In genomic region chr10:119454668-119455542, GRCm38 (mm10) we compare ENCODE assay signal across 8 mouse cellular contexts. TPM values are rescaled to one million over a fixed set of nuclear protein-coding genes. Genes with fewer than 3 reads are reported as not detected.
DNase-seq lines count a peak whose midpoint lies in the region; ATAC-seq lines count a peak whose summit lies in the region.

No protein-coding gene starts in this region.

- no peaks in the 10 kb centered on the region; the same call in 1 of the 2 replicates for H3K27me3 ChIP-seq in kidney, embryonic 14.5 days (ENCODE audit: control insufficient read depth, insufficient read depth, low read length)
- no peaks in the 10 kb centered on the region for H3K27me3 ChIP-seq in forebrain, embryonic 14.5 days (replicated peaks; ENCODE audit: control insufficient read depth, insufficient read depth, low read length)
- peaks cover 4% of the 10 kb centered on the region for H3K27me3 ChIP-seq in limb, embryonic 13.5 days

- peak overlapping the region; percentile 79 for H3K9ac ChIP-seq in kidney, embryonic 14.5 days (ENCODE audit: low read depth, low read length)
- H3K9ac ChIP-seq in forebrain, embryonic 14.5 days (ENCODE audit: low read length), result peak overlapping the region; percentile 81
- H3K9ac ChIP-seq in limb, embryonic 13.5 days, result peak overlapping the region; percentile 84

- H3K4me1 ChIP-seq in kidney, embryonic 14.5 days (ENCODE audit: control insufficient read depth, insufficient read depth, low read length), result peaks cover 13% of the 10 kb centered on the region; the same call in 1 of the 2 replicates
- peaks cover 11% of the 10 kb centered on the region for H3K4me1 ChIP-seq in forebrain, embryonic 14.5 days (ENCODE audit: control insufficient read depth, insufficient read depth, low read length)
- H3K4me1 ChIP-seq in limb, embryonic 13.5 days, result peaks cover 25% of the 10 kb centered on the region

- DNase-seq in kidney, adult 11 months, result no peak
- peak; percentile 8 to 14 for DNase-seq in adrenal gland, postnatal 36 days
- DNase-seq in forebrain, embryonic 14.5 days (ENCODE audit: low spot score), result peak; percentile 44
- DNase-seq in retina, embryonic 14.5 days (ENCODE audit: low spot score), result peak; percentile 65
- DNase-seq in spleen, postnatal 36 days (ENCODE audit: low spot score in 2 of 2), result no peak
- no peak for DNase-seq in ovary, adult 18-20 months (ENCODE audit: low spot score)

- H3K36me3 ChIP-seq in kidney, embryonic 14.5 days (ENCODE audit: control insufficient read depth, insufficient read depth, low read length), result no peaks in the 10 kb centered on the region
- no peaks in the 10 kb centered on the region for H3K36me3 ChIP-seq in forebrain, embryonic 14.5 days (ENCODE audit: control insufficient read depth, insufficient read depth, low read length)
- H3K36me3 ChIP-seq in limb, embryonic 13.5 days, result no peaks in the 10 kb centered on the region

- peak overlapping the region; percentile 59; the same call in 1 of the 2 replicates for H3K27ac ChIP-seq in kidney, embryonic 14.5 days (ENCODE audit: low read depth, low read length)
- H3K27ac ChIP-seq in forebrain, embryonic 14.5 days (ENCODE audit: low read depth, low read length), result peak overlapping the region; percentile 84; the same call in 1 of the 2 replicates
- H3K27ac ChIP-seq in limb, embryonic 13.5 days, result peak overlapping the region; percentile 75

- no peaks in the 10 kb centered on the region for H3K9me3 ChIP-seq in kidney, embryonic 14.5 days (ENCODE audit: control insufficient read depth, low read length)
- H3K9me3 ChIP-seq in forebrain, embryonic 14.5 days (replicated peaks; ENCODE audit: control insufficient read depth, low read length), result no peaks in the 10 kb centered on the region
- no peaks in the 10 kb centered on the region for H3K9me3 ChIP-seq in limb, embryonic 13.5 days

- peak overlapping the region; percentile 75 for H3K4me3 ChIP-seq in kidney, embryonic 14.5 days (ENCODE audit: low read length)
- H3K4me3 ChIP-seq in forebrain, embryonic 14.5 days (ENCODE audit: low read depth, low read length), result peak overlapping the region; percentile 72
- peak overlapping the region; percentile 80 for H3K4me3 ChIP-seq in limb, embryonic 13.5 days

- peak; percentile 11; the same call in 1 of the 2 replicates for ATAC-seq in kidney, embryonic 14.5 days (ENCODE audit: low FRiP score, low TSS enrichment)
- ATAC-seq in forebrain, embryonic 14.5 days, result peak; percentile 27; the same call in 1 of the 2 replicates
- ATAC-seq in limb, embryonic 13.5 days (ENCODE audit: low FRiP score, low read depth), result peak; percentile 5; the same call in 1 of the 2 replicates

- WGBS in kidney, embryonic 14.5 days, result under 1% methylated on average over 31 of the region's 31 CpGs
- under 1% methylated on average over 30 of the region's 31 CpGs for WGBS in forebrain, embryonic 14.5 days
- under 1% methylated on average over 30 of the region's 31 CpGs for WGBS in limb, embryonic 13.5 days

- peak overlapping the region; percentile 96 for H3K4me2 ChIP-seq in kidney, embryonic 14.5 days (replicated peaks; ENCODE audit: low read depth, low read length)
- peak overlapping the region; percentile 97 for H3K4me2 ChIP-seq in forebrain, embryonic 14.5 days (ENCODE audit: low read length)
- H3K4me2 ChIP-seq in limb, embryonic 13.5 days (replicated peaks), result peak overlapping the region; percentile 94

RNA-seq across cellular contexts. Expression of gene Grip1, which starts 1.3 kb away (rescaled TPM):
- polyA plus RNA-seq in kidney, embryonic 14.5 days (2014; fragmentation: Nextera tagmentation; extraction: Ambion mirVana), result 5.3 and 5.4 TPM in 2 replicates
- under 1 TPM; 0.53 to 0.79 TPM for total RNA-seq in adrenal gland, postnatal 36 days (2021)
- 15.0 and 15.6 TPM in 2 replicates for polyA plus RNA-seq in forebrain, embryonic 14.5 days (2014; fragmentation: Nextera tagmentation; extraction: Ambion mirVana)
- 5.1 and 5.2 TPM in 2 replicates for polyA plus RNA-seq in limb, embryonic 13.5 days (2015; fragmentation: Nextera tagmentation; extraction: Ambion mirVana)

Comparison
In these comparisons a context has a peak if more than half of its experiments do, and no peak if none do; other contexts are left out.
1. DNase-seq: peak in adrenal gland, postnatal 36 days (2 of 2), forebrain, embryonic 14.5 days (single experiment) and retina, embryonic 14.5 days (single experiment); none in kidney, adult 11 months (single experiment), spleen, postnatal 36 days (0 of 2) and ovary, adult 18-20 months (single experiment).
2. Peak in every context shown above with its lines, with median percentiles within 50 percentile points of each other: ATAC-seq, H3K27ac ChIP-seq, H3K4me2 ChIP-seq, H3K4me3 ChIP-seq and H3K9ac ChIP-seq.